Mouse (Mus musculus) c-Kit-positive CD71-positive TER-119-negative erythroid progenitor cells, embryonic 14.5 days (primary cell): Measurements from ENCODE around the gene Mapkapk2.

ENCODE experiments used
- DNase-seq: peaks from one replicate; pipeline ENCODE4 v3.0.0-alpha.2; 2013; ENCODE audit warnings: low read depth

Mapkapk2 gene

GRCm38 (mm10) chr1:131110525-131111106 lies 13.0 kb upstream of the Mapkapk2 start:
- DNase-seq = no peak

- DNase-seq = no peak
These were observed 10.1 kb upstream of the Mapkapk2 start for GRCm38 (mm10) chr1:131107575-131108308.

GRCm38 (mm10) chr1:131103776-131104424 lies 6.3 kb upstream of the Mapkapk2 start:
- DNase-seq = no peak

- DNase-seq = no peak
These were observed 3.2 kb upstream of the Mapkapk2 start for GRCm38 (mm10) chr1:131100808-131101207.

GRCm38 (mm10) chr1:131096803-131097699 lies 575 bp downstream of the Mapkapk2 start:
- DNase-seq = peak; percentile 49

- DNase-seq = no peak
These were observed 1.4 kb downstream of the Mapkapk2 start for GRCm38 (mm10) chr1:131096132-131096695.

GRCm38 (mm10) chr1:131095574-131095973 lies 2.1 kb downstream of the Mapkapk2 start:
- DNase-seq = no peak

GRCm38 (mm10) chr1:131093889-131094288 lies 3.7 kb downstream of the Mapkapk2 start:
- DNase-seq = no peak

GRCm38 (mm10) chr1:131092846-131093245 lies 4.8 kb downstream of the Mapkapk2 start:
- no peak for DNase-seq

GRCm38 (mm10) chr1:131092173-131092572 lies 5.5 kb downstream of the Mapkapk2 start:
- no peak for DNase-seq

GRCm38 (mm10) chr1:131091481-131091880 lies 6.1 kb downstream of the Mapkapk2 start:
- DNase-seq = no peak

GRCm38 (mm10) chr1:131090877-131091276 lies 6.7 kb downstream of the Mapkapk2 start:
- no peak for DNase-seq

GRCm38 (mm10) chr1:131090261-131090660 lies 7.4 kb downstream of the Mapkapk2 start:
- DNase-seq = no peak

- no peak for DNase-seq
These were observed 8.0 kb downstream of the Mapkapk2 start for GRCm38 (mm10) chr1:131089525-131090127.

GRCm38 (mm10) chr1:131088547-131088946 lies 9.1 kb downstream of the Mapkapk2 start:
- no peak for DNase-seq

GRCm38 (mm10) chr1:131086907-131087306 lies 10.7 kb downstream of the Mapkapk2 start:
- DNase-seq = no peak

- no peak for DNase-seq
These were observed 11.5 kb downstream of the Mapkapk2 start for GRCm38 (mm10) chr1:131085957-131086739.

- no peak for DNase-seq
These were observed 12.4 kb downstream of the Mapkapk2 start for GRCm38 (mm10) chr1:131085272-131085671.

- DNase-seq = no peak
These were observed 13.3 kb downstream of the Mapkapk2 start for GRCm38 (mm10) chr1:131084289-131084688.

GRCm38 (mm10) chr1:131083609-131084008 lies 14.0 kb downstream of the Mapkapk2 start:
- no peak for DNase-seq

- DNase-seq = no peak
These were observed 14.5 kb downstream of the Mapkapk2 start for GRCm38 (mm10) chr1:131083122-131083521.
